Mouse (Mus musculus): ENCODE measurements around the gene Gna14.

Gene Gna14

GRCm38 (mm10) chr19:16593256-16593974 lies 157.9 kb downstream of the Gna14 start:
- no peak for DNase-seq (ENCODE audit: low spot score in 2 of 2)

- DNase-seq (ENCODE audit: low spot score in 2 of 2), result no peak
Observed at GRCm38 (mm10) chr19:16593975-16594317, 158.4 kb downstream of the Gna14 start.

GRCm38 (mm10) chr19:16597216-16597615 lies 161.7 kb downstream of the Gna14 start:
- DNase-seq (ENCODE audit: low spot score in 2 of 2), result no peak

GRCm38 (mm10) chr19:16598653-16599297 lies 163.2 kb downstream of the Gna14 start:
- peak; percentile 8 to 13 for DNase-seq (ENCODE audit: low spot score in 2 of 2)

GRCm38 (mm10) chr19:16599298-16599970 lies 163.9 kb downstream of the Gna14 start:
- peak; percentile 46 to 78 for DNase-seq (ENCODE audit: low spot score in 2 of 2)

- no peak for DNase-seq (ENCODE audit: low spot score in 2 of 2)
Observed at GRCm38 (mm10) chr19:16602026-16602425, 166.5 kb downstream of the Gna14 start.

- DNase-seq (ENCODE audit: low spot score in 2 of 2), result no peak
Observed at GRCm38 (mm10) chr19:16607634-16608033, 172.1 kb downstream of the Gna14 start.

- DNase-seq (ENCODE audit: low spot score in 2 of 2), result no peak
Observed at GRCm38 (mm10) chr19:16623154-16623553, 187.6 kb downstream of the Gna14 start.

GRCm38 (mm10) chr19:16624994-16625393 lies 189.4 kb downstream of the Gna14 start:
- no peak for DNase-seq (ENCODE audit: low spot score in 2 of 2)

- DNase-seq (ENCODE audit: low spot score in 2 of 2), result no peak
Observed at GRCm38 (mm10) chr19:16625610-16626395, 190.2 kb downstream of the Gna14 start.
